Mouse (Mus musculus) kidney, embryonic 14.5 days (tissue): ENCODE data around the gene Pcsk5. TPM values are rescaled to one million over a fixed set of nuclear protein-coding genes. Genes with fewer than 3 reads are reported as not detected.

Experiments used
- ATAC-seq: fragments of 200-750 bp; cut with Nextera tagmentation; 2 replicates; pipeline ENCODE4 v1.8.0; 2017; ENCODE audit warnings: moderate number of reproducible peaks, mild to moderate bottlenecking, moderate TSS enrichment, moderate library complexity; ENCODE audit not compliant: low FRiP score, low TSS enrichment
- H3K27ac ChIP-seq: fragments of 300-500 bp; sonication (generic); 2 replicates; pipeline ENCODE4 v1.5.1; 2014; ENCODE audit warnings: low read depth, mild to moderate bottlenecking, low read length, moderate library complexity, mixed read lengths
- H3K27me3 ChIP-seq: fragments of 300-500 bp; sonication (generic); 2 replicates; pipeline ENCODE4 v1.6.1; 2014; ENCODE audit warnings: mild to moderate bottlenecking, low read length; ENCODE audit not compliant: control insufficient read depth, insufficient read depth
- H3K36me3 ChIP-seq: fragments of 300-500 bp; sonication (generic); 2 replicates; pipeline ENCODE4 v1.6.1; 2014; ENCODE audit warnings: low read length, mixed read lengths; ENCODE audit not compliant: control insufficient read depth, insufficient read depth
- H3K4me1 ChIP-seq: fragments of 300-500 bp; sonication (generic); 2 replicates; pipeline ENCODE4 v1.6.1; 2014; ENCODE audit warnings: low read length, mixed read lengths; ENCODE audit not compliant: control insufficient read depth, insufficient read depth
- H3K4me2 ChIP-seq: fragments of 300-500 bp; sonication (generic); replicated peaks from 2 replicates; pipeline ENCODE4 v1.6.1; 2014; ENCODE audit warnings: low read depth, mild to moderate bottlenecking, low read length
- H3K4me3 ChIP-seq: fragments of 300-500 bp; sonication (generic); 2 replicates; pipeline ENCODE4 v1.5.1; 2014; ENCODE audit warnings: mild to moderate bottlenecking, low read length
- H3K9ac ChIP-seq: fragments of 300-500 bp; sonication (generic); 2 replicates; pipeline ENCODE4 v1.6.1; 2014; ENCODE audit warnings: low read depth, mild to moderate bottlenecking, low read length, moderate library complexity
- H3K9me3 ChIP-seq: fragments of 300-500 bp; sonication (generic); 2 replicates; pipeline ENCODE4 v1.6.1; 2016; ENCODE audit warnings: low read length; ENCODE audit not compliant: control insufficient read depth
- WGBS: fragments of 180-500 bp; shearing (Covaris S2); extraction: QIAGEN DNeasy Blood & Tissue Kit; methylation state at CpG from one replicate; pipeline ENCODE4 v1.1.7; 2014; 5-methylcytosine and 5-hydroxymethylcytosine counted together
- polyA plus RNA-seq: library from polyadenylated mRNA; unstranded; fragments of >200 nt; fragmentation: Nextera tagmentation; extraction: Ambion mirVana; gene quantifications from 2 replicates; pipeline ENCODE4 v1.2.1, GENCODE M21; 2014

Gene Pcsk5
- polyA plus RNA-seq, 1 experiment from 2014 or later, result 26.8 TPM

- no peaks in the 10 kb centered on the region for H3K36me3 ChIP-seq
- H3K4me3 ChIP-seq, result no peak overlapping the region
- H3K4me2 ChIP-seq, result no peak overlapping the region; the same call in 1 of the 2 replicates
- ATAC-seq, result no peak
- H3K27ac ChIP-seq, result no peak overlapping the region; the same call in 1 of the 2 replicates
- 51% methylated on average over 7 of the region's 7 CpGs for WGBS
- H3K9ac ChIP-seq, result no peak overlapping the region
- H3K4me1 ChIP-seq, result no peaks in the 10 kb centered on the region
- no peaks in the 10 kb centered on the region for H3K27me3 ChIP-seq
- H3K9me3 ChIP-seq, result no peaks in the 10 kb centered on the region
Observed at GRCm38 (mm10) chr19:17471861-17472260, 365.6 kb downstream of the Pcsk5 start.

DNA sequence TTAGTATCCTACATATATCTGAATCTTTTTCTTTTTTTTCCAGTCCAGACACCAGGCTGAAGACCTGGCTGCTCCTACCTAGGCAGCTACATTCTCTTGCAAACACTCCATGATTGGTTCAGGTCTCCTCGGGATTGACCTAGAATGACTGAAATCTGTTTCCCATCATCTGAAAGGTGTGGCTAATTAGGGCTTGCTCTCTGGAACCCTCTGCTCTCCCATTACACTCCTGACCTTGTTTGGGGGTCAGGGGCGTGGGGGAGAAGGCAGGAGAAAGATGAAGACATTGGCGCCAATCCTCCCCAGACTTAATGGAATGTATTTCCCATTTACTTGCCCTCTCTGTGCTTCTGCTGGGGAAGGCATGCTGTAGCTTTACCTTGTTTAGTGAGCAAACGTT is 366.2 kb downstream of the Pcsk5 start:
- H3K27ac ChIP-seq, result no peak overlapping the region
- H3K9ac ChIP-seq, result no peak overlapping the region
- no peaks in the 10 kb centered on the region for H3K27me3 ChIP-seq
- H3K9me3 ChIP-seq, result no peaks in the 10 kb centered on the region
- no peak overlapping the region for H3K4me3 ChIP-seq
- H3K4me1 ChIP-seq, result no peaks in the 10 kb centered on the region
- no peak; the same call in 1 of the 2 replicates for ATAC-seq
- H3K36me3 ChIP-seq, result no peaks in the 10 kb centered on the region
- WGBS, result 32% methylated on average over 4 of the region's 4 CpGs
- no peak overlapping the region for H3K4me2 ChIP-seq

DNA sequence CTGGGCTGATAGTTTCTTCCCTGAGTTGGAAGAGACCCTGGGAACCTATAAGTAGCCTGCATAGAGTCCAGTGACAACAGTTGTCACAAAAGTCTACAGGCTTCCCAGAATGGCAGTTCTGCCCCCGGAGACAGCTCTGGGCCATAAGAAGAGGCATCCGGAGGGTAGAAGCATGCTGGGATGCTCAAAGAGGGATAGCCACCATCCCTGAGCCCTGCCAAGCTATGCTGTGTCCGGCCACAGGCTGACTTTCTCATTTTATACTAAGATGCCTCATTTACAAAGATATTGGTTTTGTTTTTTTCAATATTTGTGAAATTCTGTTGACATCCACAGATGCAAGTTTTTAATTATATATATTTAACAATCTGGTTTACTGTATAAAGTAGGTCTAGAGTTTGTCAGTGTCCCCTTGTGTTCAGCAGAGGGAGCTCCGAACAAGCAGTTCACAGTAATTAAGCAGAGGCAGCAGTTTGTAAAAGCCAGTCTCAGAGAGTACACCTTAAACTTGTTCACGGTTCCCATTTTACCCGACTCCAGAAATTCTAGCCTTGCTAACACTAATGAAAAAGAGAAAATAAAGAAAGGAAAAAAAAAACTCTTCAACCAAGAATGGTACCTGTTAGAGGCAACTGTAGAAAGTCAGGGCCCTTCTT is 369.7 kb downstream of the Pcsk5 start:
- Histone ChIP-seq H3K9ac (no peak overlapping the region), H3K4me3 (no peak overlapping the region), H3K36me3 (no peaks in the 10 kb centered on the region), H3K4me2 (no peak overlapping the region), H3K9me3 (no peaks in the 10 kb centered on the region), H3K27me3 (no peaks in the 10 kb centered on the region), H3K27ac (no peak overlapping the region), H3K4me1 (no peaks in the 10 kb centered on the region)
- 53% methylated on average over 6 of the region's 6 CpGs for WGBS
- ATAC-seq, result no peak

GRCm38 (mm10) chr19:17452001-17452400 is 385.4 kb downstream of the Pcsk5 start:
- ATAC-seq, result peak; percentile 62; the same call in 1 of the 2 replicates

GRCm38 (mm10) chr19:17443581-17443980 is 393.9 kb downstream of the Pcsk5 start:
- H3K9ac ChIP-seq, result no peak overlapping the region
- H3K4me2 ChIP-seq, result no peak overlapping the region
- no peaks in the 10 kb centered on the region for H3K27me3 ChIP-seq
- H3K9me3 ChIP-seq, result no peaks in the 10 kb centered on the region
- H3K4me3 ChIP-seq, result no peak overlapping the region
- H3K36me3 ChIP-seq, result no peaks in the 10 kb centered on the region
- ATAC-seq, result no peak
- H3K27ac ChIP-seq, result no peak overlapping the region
- WGBS, result 76% methylated on average over 7 of the region's 7 CpGs
- H3K4me1 ChIP-seq, result no peaks in the 10 kb centered on the region

More at GRCm38 (mm10) chr19:17452001-17452400, 385.4 kb downstream of the Pcsk5 start:
- no peaks in the 10 kb centered on the region for H3K9me3 ChIP-seq
- whole genome bisulfite sequencing, result 62% methylated on average over 7 of the region's 7 CpGs
- H3K4me3 ChIP-seq, result no peak overlapping the region
- no peaks in the 10 kb centered on the region for H3K4me1 ChIP-seq
- no peaks in the 10 kb centered on the region for H3K36me3 ChIP-seq
- H3K27me3 ChIP-seq, result no peaks in the 10 kb centered on the region
- no peak overlapping the region for H3K4me2 ChIP-seq
- H3K27ac ChIP-seq, result no peak overlapping the region
- H3K9ac ChIP-seq, result no peak overlapping the region

- Histone ChIP-seq H3K36me3 (no peaks in the 10 kb centered on the region), H3K9ac (no peak overlapping the region), H3K4me1 (no peaks in the 10 kb centered on the region), H3K4me2 (no peak overlapping the region), H3K27me3 (no peaks in the 10 kb centered on the region), H3K4me3 (no peak overlapping the region), H3K9me3 (no peaks in the 10 kb centered on the region), H3K27ac (peak overlapping the region; percentile 42; the same call in 1 of the 2 replicates)
- no peak for ATAC-seq
- 72% methylated on average over 4 of the region's 4 CpGs for WGBS
Observed at GRCm38 (mm10) chr19:17439476-17440189, 397.8 kb downstream of the Pcsk5 start.

DNA sequence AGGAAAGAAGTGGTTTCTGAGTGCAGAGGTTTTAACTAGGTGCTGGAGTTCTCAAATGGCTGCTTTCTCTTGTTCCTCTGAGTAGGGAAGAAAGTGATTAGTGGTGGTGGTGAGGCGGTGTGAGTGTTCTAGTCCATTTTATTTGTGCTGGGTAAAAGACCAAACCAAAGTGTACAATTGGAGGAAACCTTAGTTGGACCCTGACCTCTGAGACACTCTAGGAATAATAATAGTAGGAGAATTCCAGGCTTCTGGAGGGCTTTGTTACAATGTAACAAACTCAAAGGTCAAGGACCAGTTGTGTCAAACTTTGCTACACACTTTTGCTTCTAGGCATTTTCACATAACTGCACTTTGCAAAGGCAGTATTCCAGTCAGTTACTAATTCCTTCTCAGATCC is 400.8 kb downstream of the Pcsk5 start:
- H3K36me3 ChIP-seq, result no peaks in the 10 kb centered on the region
- WGBS, result 83% methylated on average over 1 of the region's 1 CpGs
- H3K27me3 ChIP-seq, result no peaks in the 10 kb centered on the region
- H3K4me3 ChIP-seq, result no peak overlapping the region
- no peaks in the 10 kb centered on the region for H3K9me3 ChIP-seq
- no peaks in the 10 kb centered on the region for H3K4me1 ChIP-seq
- H3K9ac ChIP-seq, result no peak overlapping the region
- no peak for ATAC-seq
- no peak overlapping the region for H3K4me2 ChIP-seq
- H3K27ac ChIP-seq, result no peak overlapping the region

DNA sequence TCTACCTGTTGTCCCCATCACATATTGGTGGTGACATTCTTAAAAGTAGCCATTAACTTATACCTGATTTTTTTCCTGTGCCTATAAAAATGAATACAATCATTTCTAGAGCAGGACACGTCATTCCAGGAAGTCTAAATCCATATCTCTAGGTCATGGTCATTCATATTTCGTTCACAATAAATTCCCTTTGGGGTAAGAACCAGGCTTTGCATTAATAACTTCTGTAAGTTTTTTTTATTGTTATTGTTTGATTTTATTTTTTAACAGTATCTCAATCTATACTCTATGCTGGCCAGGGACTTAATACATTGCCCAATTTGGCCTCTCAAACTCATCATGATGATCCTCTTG is 408.9 kb downstream of the Pcsk5 start:
- H3K36me3 ChIP-seq, result no peaks in the 10 kb centered on the region
- H3K27ac ChIP-seq, result no peak overlapping the region
- no peaks in the 10 kb centered on the region for H3K4me1 ChIP-seq
- H3K4me3 ChIP-seq, result no peak overlapping the region
- no peak overlapping the region for H3K4me2 ChIP-seq
- 84% methylated on average over 2 of the region's 2 CpGs for WGBS
- no peak overlapping the region for H3K9ac ChIP-seq
- no peaks in the 10 kb centered on the region for H3K27me3 ChIP-seq
- H3K9me3 ChIP-seq, result no peaks in the 10 kb centered on the region
- no peak for ATAC-seq

DNA sequence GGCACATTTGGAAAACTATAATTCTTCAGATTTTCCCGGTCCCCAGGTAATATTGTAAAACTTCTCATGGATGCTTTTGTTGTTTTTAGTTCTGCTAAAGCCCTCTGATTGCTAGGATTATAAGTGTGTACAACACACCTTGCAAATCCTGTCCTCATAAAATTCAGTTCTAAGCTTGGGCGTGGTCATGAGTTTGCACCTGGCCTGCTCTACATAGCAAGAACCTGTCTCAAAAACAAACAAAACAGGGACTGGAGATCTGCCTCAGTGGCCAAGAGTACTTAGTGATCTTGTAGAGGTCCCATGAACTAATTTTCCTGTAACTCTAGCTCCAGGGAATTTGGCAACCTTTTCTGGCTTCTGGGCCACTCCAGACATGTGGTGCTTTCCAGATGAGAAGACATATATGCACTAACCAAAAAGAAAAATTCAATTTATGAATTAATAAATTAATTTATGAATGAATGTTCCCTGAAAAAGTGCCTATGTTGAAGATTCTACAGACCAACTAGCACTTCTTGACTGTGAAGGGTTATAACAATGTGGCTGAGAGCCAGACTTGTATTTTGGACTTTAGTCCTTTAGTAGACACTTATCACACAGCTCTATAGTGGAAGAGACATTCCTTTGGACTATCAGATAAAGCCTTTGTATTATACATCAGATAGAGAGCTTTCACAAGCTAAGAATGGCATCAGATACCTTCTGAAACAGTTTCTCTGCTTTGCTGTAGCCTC is 409.4 kb downstream of the Pcsk5 start:
- Histone ChIP-seq H3K4me2 (no peak overlapping the region), H3K36me3 (no peaks in the 10 kb centered on the region), H3K27me3 (no peaks in the 10 kb centered on the region), H3K4me3 (no peak overlapping the region), H3K9me3 (no peaks in the 10 kb centered on the region), H3K9ac (no peak overlapping the region), H3K4me1 (no peaks in the 10 kb centered on the region), H3K27ac (no peak overlapping the region)
- no peak for ATAC-seq
- 88% methylated on average over 2 of the region's 2 CpGs for WGBS
